Mouse (Mus musculus) Patski (cell line): ENCODE measurements around the gene Il21r. TPM values are rescaled to one million over a fixed set of nuclear protein-coding genes. Genes with fewer than 3 reads are reported as not detected.

Source experiments
- ATAC-seq: fragments of 100-300 bp; one replicate; pipeline ENCODE4 v1.8.0; 2021
- CTCF ChIA-PET: fragments of 350-600 bp; sonication (Branson Sonifier 250); formaldehyde crosslinking; loops from one replicate; lab custom pipeline; 2022; ENCODE audit warnings: inconsistent platforms; lab: Charles Lee
- POLR2A ChIA-PET: fragments of 350-600 bp; sonication (Branson Sonifier 250); formaldehyde crosslinking; loops from one replicate; lab custom pipeline; 2022; ENCODE audit warnings: antibody characterized with exemption, inconsistent platforms; lab: Charles Lee
- DNase-seq: peaks from one replicate; pipeline ENCODE4 v3.0.0-alpha.2; 2011; ENCODE audit warnings: low read depth, low spot score
- H3K27me3 ChIP-seq: fragments of 371-371 bp; one replicate; pipeline ENCODE4 v1.5.1; 2021
- CTCF ChIP-seq: fragments of 100-300 bp; IDR thresholded peaks from one replicate; pipeline ENCODE4 v1.5.1; 2021
- in situ Hi-C: fragments of 300-500 bp; cut with MboI; formaldehyde crosslinking; loops from 3 replicates; pipeline ENCODE4 v1.11.1; 2018; ENCODE audit warnings: low pct_unique_long_range_greater_than_20kb, mixed read lengths
- polyA plus RNA-seq: library from polyadenylated mRNA; unstranded; gene quantifications from one replicate; pipeline ENCODE4 v1.2.3, GENCODE M21; 2021

Gene Il21r
- polyA plus RNA-seq, 1 experiment from 2014 or later: not detected

- CTCF ChIA-PET: interaction anchor here (0.7 to 4.0 kb wide), 7 partner anchors 10 to 219 kb away, joined by 3 to 18 read pairs (median 4); no protein-coding TSS in a partner anchor
- TF ChIP-seq CTCF: no peak
- H3K27me3 ChIP-seq: no peaks in the 10 kb centered on the region
- POLR2A ChIA-PET: no interaction called here
- DNase-seq: no peak
- no peak for ATAC-seq
- in situ Hi-C loops: no loop called here
Measured at GRCm38 (mm10) chr7:125638376-125638775, 35.1 kb downstream of the Il21r start.

- POLR2A ChIA-PET: no interaction called here
- no peak for DNase-seq
- no peak for TF ChIP-seq CTCF
Measured at GRCm38 (mm10) chr7:125638870-125639386, 35.7 kb downstream of the Il21r start.

GRCm38 (mm10) chr7:125643880-125644279 is 40.7 kb downstream of the Il21r start:
- ChIA-PET POLR2A (no interaction called here), CTCF (no interaction called here)
- DNase-seq (no peak), ATAC-seq (no peak)
- H3K27me3 ChIP-seq: no peaks in the 10 kb centered on the region
- TF ChIP-seq CTCF: no peak
- in situ Hi-C loops: no loop called here

More at GRCm38 (mm10) chr7:125638870-125639386, 35.7 kb downstream of the Il21r start:
- CTCF ChIA-PET: interaction anchor here (0.7 to 4.0 kb wide), 7 partner anchors 11 to 219 kb away, joined by 3 to 18 read pairs (median 4); no protein-coding TSS in a partner anchor
- in situ Hi-C loops: no loop called here
- peak; percentile 65 for ATAC-seq
- H3K27me3 ChIP-seq: no peaks in the 10 kb centered on the region

GRCm38 (mm10) chr7:125645413-125645812 is 42.2 kb downstream of the Il21r start:
- DNase-seq: no peak
- no peaks in the 10 kb centered on the region for H3K27me3 ChIP-seq
- no peak for ATAC-seq
- ChIA-PET CTCF (no interaction called here), POLR2A (no interaction called here)
- in situ Hi-C loops: no loop called here
- no peak for TF ChIP-seq CTCF

GRCm38 (mm10) chr7:125649013-125649412 is 45.8 kb downstream of the Il21r start:
- TF ChIP-seq CTCF: no peak
- no peaks in the 10 kb centered on the region for H3K27me3 ChIP-seq
- DNase-seq (no peak), ATAC-seq (no peak)
- ChIA-PET POLR2A (no interaction called here), CTCF (no interaction called here)
- in situ Hi-C loops: no loop called here

GRCm38 (mm10) chr7:125657511-125657910 is 54.3 kb downstream of the Il21r start:
- ChIA-PET POLR2A (no interaction called here), CTCF (no interaction called here)
- ATAC-seq: no peak
- no peak for DNase-seq
- no peak for TF ChIP-seq CTCF
- in situ Hi-C loops: no loop called here
- no peaks in the 10 kb centered on the region for H3K27me3 ChIP-seq

- in situ Hi-C loops: no loop called here
Measured at GRCm38 (mm10) chr7:125663654-125664053, 60.4 kb downstream of the Il21r start.

GRCm38 (mm10) chr7:125670865-125671264 is 67.6 kb downstream of the Il21r start:
- ChIA-PET CTCF (interaction anchor here (1.6 kb wide), 1 partner anchor 17 kb away, joined by 5 read pairs; no protein-coding TSS in a partner anchor), POLR2A (no interaction called here)
- no peak for TF ChIP-seq CTCF
- no peaks in the 10 kb centered on the region for H3K27me3 ChIP-seq
- in situ Hi-C loops: no loop called here
- ATAC-seq (no peak), DNase-seq (no peak)

More at GRCm38 (mm10) chr7:125663654-125664053, 60.4 kb downstream of the Il21r start:
- no peak for ATAC-seq
- no peak for TF ChIP-seq CTCF
- DNase-seq: no peak
- ChIA-PET POLR2A (no interaction called here), CTCF (no interaction called here)
- H3K27me3 ChIP-seq: no peaks in the 10 kb centered on the region

- CTCF ChIA-PET: interaction anchor here (1.6 kb wide), 1 partner anchor 17 kb away, joined by 5 read pairs; no protein-coding TSS in a partner anchor
- DNase-seq (no peak), ATAC-seq (no peak)
- POLR2A ChIA-PET: no interaction called here
- TF ChIP-seq CTCF: no peak
- in situ Hi-C loops: no loop called here
- H3K27me3 ChIP-seq: no peaks in the 10 kb centered on the region
Measured at GRCm38 (mm10) chr7:125671396-125671795, 68.2 kb downstream of the Il21r start.

GRCm38 (mm10) chr7:125674916-125675315 is 71.7 kb downstream of the Il21r start:
- ChIA-PET POLR2A (interaction anchor here (1.2 kb wide), 1 partner anchor 33 kb away, joined by 3 read pairs; no protein-coding TSS in a partner anchor), CTCF (interaction anchor here (0.8 to 2.3 kb wide), 11 partner anchors 11 to 412 kb away, joined by 3 to 13 read pairs (median 3); partner anchors contain the start of genes D430042O09Rik and Gtf3c1)
- no peak for DNase-seq
- peak; percentile 88 for TF ChIP-seq CTCF
- H3K27me3 ChIP-seq: no peaks in the 10 kb centered on the region
- ATAC-seq: no peak
- in situ Hi-C loops: no loop called here

- in situ Hi-C loops: no loop called here
- ChIA-PET CTCF (interaction anchor here (2.3 kb wide), 1 partner anchor 17 kb away, joined by 5 read pairs; no protein-coding TSS in a partner anchor), POLR2A (interaction anchor here (0.9 to 1.7 kb wide), 2 partner anchors 28 to 30 kb away, joined by 3 to 6 read pairs; partner anchors contain the start of gene Gtf3c1)
- no peak for TF ChIP-seq CTCF
- DNase-seq (peak; percentile 80), ATAC-seq (peak; percentile 89)
- no peaks in the 10 kb centered on the region for H3K27me3 ChIP-seq
Measured at GRCm38 (mm10) chr7:125678756-125679155, 75.5 kb downstream of the Il21r start.
